Mouse (Mus musculus) megakaryocyte, embryonic 14.5 days (primary cell): ENCODE measurements around the gene Dcun1d5.

Experiments
- FLI1 ChIP-seq: IDR thresholded peaks from 2 replicates; pipeline ENCODE4 v1.6.1; 2012; ENCODE audit warnings: low read length, inconsistent platforms, mixed read lengths
- GATA1 ChIP-seq: IDR thresholded peaks from 3 replicates; pipeline ENCODE4 v1.6.1; 2012; ENCODE audit warnings: mixed read lengths, low read length, inconsistent platforms, borderline replicate concordance

GRCm38 (mm10) chr9:7216240-7216639 is 31.9 kb downstream of the Dcun1d5 start:
- TF ChIP-seq GATA1: no peak
- no peak for TF ChIP-seq FLI1
